Mouse (Mus musculus) fibroblast of lung, adult 2 months (primary cell): Measurements from ENCODE around the gene Scarb1.
"Not testable (repeated sequence)": the region's sequence is repeated elsewhere in the genome, so short reads cannot be mapped to it uniquely, and the experiment has no call there.

Experiments
- DNase-seq: peaks from one replicate; pipeline ENCODE4 v3.0.0-alpha.2; 2011; ENCODE audit warnings: low read depth

Scarb1 gene

DNA sequence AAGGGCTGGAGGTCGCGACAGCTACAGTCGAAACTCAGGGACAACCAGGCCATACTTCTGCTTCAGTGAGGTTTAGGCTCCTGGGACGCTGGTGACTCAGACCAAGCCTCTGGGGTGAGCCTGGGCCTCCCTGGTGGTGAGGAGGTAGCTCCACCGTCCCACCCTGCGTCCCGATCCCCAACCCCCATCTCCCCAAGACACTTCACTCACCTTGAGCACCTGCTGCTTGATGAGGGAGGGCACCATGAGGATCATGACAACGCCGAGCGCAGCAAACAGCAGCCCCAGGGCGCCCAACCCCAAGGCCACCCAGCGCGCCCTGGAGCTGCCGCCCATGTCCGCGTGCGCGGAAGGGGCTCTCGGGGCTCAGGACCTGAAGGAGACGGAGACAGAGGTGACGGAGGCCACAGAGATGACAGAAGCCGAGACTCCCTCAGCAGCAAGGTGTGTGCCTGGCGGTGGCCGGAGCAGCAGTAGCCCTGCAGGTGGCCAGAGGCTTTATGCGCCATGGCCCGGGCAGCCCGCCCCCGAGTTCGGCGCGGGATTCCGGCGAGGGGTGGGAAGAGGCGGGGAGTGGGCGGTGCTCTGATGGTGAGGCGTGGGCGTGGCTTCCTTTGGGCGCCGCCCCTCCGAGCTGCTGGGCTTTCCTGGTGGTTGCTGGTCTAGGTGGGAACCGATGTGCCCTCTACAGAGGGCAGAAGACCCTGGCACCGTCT is at the start of gene Scarb1:
TSS of gene Scarb1 (minus strand) at position 548 of the 716 bp plus-strand sequence.
- peak; percentile 28 for DNase-seq

DNA sequence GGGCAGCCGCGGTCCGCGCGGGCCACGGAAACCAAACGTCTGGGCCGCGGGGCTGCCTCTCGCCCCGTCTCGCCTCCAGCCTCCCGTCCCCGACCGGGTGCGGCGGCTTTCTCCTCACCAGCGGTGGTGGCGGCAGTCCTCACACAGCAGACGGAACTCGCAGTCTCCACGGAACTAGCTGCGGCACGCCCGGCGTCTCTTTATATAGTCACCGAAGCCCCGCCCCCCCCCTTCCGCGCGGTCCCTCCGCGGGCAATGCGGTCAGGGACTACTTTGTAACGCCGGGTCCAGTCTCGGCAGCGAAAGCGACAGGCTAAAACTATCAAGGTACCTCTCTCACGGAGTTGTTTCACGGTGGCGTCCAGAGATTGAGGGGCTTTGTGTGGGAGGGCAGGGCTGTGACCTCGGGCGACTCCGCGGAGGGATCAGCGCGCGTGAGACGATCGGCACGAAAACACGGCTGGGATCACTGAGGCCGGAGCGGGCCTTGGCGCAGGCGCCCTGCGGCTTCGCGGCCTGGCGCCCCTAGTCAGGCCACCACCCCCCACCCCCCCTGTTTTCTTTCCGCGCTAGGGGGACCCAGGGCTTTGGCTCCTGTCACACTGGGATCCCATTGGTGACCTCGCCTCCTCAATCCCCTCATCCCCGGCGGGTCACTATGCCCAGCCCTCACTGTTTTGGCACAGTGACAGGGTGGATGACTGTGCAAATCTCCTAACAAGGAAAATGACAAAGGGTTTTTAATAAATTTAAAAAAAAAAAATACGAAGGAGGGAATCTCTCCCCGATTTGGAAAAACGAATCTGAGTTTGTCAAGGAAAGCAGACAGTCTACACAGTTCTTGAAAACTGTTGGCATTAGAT is 48.9 kb upstream of the Scarb1 start, which contains the start of gene Ubc:
TSS of gene Ubc (minus strand) at position 624 of the 863 bp plus-strand sequence.
- DNase-seq: peak; percentile 88

DNA sequence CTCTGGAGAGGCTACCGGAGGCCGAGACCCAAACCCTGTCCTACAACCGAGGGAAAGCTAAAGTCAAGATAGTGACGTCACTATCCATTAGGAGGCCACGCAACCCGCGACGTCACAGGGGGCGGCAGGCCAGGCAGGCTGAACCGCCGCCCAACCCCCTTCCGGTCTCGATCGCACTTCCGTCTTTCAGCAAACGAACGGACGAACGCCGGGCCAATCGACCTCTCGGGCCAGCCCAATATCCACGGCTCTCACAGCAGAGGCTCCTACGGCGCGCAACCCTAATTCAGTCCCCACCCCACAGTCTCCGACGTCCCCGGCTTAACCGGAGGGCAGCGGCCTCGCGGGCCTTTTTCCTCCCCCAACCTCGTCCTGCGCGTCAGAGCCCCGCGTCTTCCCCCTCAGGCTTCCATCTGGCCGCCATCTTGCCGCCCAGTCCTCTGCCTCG is 48.3 kb upstream of the Scarb1 start, which contains the start of gene Gm10382:
TSS of gene Gm10382 (plus strand) at position 192 of the 448 bp plus-strand sequence.
- no peak for DNase-seq

- DNase-seq: no peak
These were observed 47.6 kb upstream of the Scarb1 start for GRCm38 (mm10) chr5:125388358-125389092.

DNA sequence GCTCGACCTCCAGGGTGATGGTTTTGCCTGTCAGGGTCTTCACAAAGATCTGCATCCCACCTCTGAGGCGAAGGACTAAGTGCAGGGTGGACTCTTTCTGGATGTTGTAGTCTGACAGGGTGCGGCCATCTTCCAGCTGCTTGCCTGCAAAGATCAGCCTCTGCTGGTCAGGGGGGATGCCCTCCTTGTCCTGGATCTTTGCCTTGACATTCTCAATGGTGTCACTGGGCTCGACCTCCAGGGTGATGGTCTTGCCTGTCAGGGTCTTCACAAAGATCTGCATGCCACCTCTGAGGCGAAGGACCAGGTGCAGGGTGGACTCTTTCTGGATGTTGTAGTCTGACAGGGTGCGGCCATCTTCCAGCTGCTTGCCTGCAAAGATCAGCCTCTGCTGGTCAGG is 46.4 kb upstream of the Scarb1 start:
- not testable (repeated sequence) for DNase-seq

DNA sequence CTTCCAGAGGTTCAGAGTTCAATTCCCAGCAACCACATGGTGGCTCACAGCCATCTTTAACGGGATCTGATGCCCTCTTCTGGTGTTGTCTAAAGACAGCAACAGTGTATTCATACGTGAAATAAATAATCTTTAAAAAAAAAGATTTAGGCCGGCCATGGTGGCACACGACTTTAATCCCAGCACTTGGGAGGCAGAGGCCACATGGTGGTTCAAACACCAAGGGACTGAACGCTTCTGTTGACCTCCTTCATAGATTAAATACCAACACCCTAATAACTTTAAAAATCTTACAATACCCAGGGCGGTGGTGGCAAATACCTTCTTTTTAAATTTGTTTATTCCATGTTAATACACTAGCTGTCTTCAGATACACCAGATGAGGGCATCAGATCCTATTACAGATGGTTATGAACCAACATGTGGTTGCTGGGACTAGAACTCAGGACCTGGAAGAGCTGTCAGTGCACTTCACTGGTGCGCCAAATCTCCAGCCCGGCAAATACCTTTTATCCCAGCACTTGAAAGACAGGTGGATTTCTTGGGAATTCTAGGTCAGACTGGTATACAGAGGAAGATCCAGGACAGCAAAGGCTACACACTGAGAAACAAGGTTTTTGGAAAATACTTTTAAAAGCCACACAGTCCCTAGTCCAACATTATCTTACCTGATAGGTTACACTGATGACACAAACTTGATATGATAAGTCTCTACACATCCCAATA is 44.5 kb upstream of the Scarb1 start:
- no peak for DNase-seq

DNA sequence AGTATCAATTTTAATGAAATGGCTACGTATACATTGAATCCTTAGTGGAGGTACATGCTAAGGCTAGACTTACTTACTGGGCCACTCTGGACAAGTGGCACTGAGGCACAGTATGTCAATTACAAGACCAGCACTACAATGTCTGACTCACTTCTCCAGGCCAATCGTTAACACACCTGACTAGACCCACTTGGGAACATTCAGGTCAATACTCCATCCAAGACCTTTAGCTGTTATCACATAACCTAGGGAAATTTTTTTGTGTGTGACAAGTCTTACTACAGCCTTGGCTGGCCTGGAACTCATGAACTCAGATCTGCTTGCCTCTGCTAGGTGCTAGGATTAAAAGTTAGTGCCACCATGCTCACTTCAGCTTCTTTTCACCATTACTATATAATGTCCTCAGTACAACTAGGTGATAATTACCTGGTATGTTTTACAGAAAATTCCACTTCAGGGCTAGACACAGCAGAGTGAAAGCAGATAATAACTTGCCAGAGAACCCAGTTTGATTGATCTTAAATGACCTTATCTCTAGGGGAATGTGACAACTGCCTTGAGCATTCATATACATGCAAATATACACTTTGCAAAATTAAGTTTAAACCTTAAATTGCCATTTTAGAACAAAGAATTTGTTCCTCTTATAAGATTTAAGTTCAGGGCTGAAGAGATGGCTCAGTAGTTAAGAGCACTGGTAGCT is 43.8 kb upstream of the Scarb1 start:
- DNase-seq: no peak

DNA sequence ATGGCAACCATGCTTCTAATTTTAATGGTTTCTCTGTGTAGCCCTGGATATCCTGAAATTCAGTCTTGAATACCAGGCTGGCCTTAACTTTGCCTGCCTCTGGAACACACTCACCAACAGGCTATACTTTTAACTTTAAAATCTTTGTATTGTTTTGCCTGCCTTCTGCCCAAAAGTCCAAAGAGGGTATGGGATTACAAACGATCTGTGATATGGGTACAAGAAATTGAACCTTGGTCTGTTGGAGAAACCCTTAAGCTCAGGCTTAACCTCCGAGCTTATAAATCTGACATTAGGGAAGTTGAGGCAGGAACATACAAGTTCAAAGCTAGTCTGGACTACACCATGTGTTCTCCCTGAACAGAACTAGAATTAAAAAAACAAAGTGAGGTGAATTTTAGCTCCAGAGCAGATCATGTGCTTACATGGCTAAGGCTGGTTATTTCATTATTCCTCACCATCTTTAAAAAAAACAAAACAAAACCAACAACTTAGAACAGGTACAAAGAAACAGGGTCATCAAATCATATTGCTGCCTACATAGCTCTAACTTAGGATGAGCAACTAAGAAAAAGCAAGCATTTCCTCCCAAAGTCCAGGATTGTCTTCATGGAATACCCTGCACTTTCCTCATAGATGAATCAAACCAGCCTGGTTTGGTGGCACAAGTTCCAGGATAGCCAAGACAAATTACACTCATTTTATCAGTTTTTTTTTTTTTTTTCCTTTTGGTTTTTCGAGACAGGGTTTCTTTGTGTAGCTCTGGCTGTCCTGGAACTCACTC is 42.9 kb upstream of the Scarb1 start:
- no peak for DNase-seq

GRCm38 (mm10) chr5:125382673-125383558 is 42.0 kb upstream of the Scarb1 start:
- DNase-seq: peak; percentile 63

DNA sequence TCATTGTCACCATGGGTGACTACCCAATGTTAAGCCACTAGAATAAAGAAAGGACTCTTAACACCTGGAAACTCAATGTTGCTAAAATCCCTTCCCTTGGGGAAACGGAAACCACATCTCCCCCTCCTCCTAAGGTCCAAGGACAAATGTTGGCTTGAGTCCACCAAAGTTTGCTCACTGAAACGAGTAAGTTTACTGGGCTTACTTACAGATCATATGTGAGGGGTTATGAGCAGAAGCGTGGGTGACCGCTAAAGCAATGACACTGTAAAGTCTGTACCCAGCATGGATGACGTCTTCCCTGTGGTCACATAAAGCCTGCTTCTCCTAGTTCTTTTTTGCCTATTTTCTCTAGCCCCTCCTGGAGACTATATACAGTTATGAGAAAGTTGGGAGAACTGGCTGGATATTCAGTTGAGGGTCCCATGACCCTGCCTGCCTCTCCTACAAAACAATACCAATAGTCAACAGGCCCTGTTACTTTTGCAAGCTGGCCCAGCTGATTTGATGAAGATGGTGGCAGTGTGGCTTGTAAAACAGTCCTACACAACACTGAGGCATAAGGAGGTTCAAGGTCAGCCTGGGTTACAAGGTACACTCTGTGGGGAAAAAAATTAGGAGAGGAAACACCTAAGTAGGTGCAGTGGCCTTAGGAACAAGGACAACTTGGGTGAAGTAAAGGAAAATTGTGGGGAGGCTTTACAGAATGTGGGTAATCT is 41.2 kb upstream of the Scarb1 start:
- no peak for DNase-seq

GRCm38 (mm10) chr5:125378919-125379318 is 38.0 kb upstream of the Scarb1 start:
- no peak for DNase-seq

DNA sequence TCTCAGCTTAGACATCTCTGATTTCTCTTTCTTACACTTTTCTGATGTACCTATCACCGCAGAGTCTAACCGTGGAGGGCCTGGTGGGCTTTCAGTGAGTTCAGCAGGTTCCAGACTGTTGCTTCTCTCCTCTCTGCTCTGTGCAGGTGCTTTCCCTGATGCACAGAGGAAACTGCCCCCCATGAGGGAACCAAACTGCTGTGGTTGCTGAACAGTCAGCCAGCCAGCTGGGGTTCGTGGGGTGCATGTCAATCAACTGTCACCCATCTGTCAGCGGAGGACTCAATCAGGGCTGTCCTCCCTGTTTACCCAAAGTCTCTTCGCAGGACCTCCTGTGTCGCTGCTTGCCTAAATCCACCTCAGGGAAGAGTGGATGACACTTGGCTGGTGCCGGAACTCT is 36.3 kb upstream of the Scarb1 start:
- no peak for DNase-seq

DNA sequence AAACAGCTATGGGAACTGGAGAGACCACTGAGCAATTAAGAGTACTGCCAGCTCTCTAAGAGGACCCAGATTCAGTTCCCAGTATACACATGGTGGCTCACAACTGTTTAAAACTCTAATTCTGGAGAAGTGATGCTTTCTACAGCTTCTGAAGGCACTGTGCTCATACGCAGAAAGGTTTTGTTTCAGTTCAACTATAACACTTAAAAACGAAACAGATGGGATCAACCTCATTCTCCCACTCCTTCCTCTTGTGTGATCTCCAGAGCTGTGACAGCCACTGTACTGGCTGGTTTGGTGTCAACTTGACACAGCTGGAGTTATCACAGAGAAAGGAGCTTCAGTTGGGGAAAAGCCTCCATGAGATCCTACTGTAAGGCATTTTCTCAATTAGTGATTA is 35.0 kb upstream of the Scarb1 start:
- DNase-seq: no peak

DNA sequence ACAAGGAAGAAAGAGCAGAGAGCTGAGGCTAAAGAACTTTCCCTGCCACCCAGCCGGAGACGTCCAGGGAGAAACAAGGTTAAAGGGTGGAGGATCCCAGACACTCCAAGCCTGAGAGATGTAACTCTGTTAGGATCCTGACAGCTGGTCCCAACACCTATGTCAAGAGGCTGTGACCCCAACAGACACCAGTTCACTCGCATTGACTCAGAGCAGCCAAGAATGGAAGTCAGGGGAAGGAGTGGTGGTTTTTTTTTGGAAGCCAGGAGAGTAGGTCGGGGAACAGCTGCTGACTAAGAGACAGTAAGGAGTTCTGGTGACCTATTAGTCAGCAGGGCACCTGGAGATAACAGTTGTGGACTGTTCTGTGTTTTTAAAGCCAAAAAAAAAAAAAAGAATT is 31.1 kb upstream of the Scarb1 start:
- no peak for DNase-seq

- no peak for DNase-seq
These were observed 30.2 kb upstream of the Scarb1 start for GRCm38 (mm10) chr5:125370950-125371693.

- DNase-seq: no peak
These were observed 27.7 kb upstream of the Scarb1 start for GRCm38 (mm10) chr5:125368568-125368967.

- peak; percentile 75 for DNase-seq
These were observed 27.3 kb upstream of the Scarb1 start for GRCm38 (mm10) chr5:125368156-125368555.
